Mouse (Mus musculus) lung, postnatal 0 days (tissue): ENCODE measurements around the gene Rnf43.

Experiments
- CTCF ChIP-seq: IDR thresholded peaks from 2 replicates; pipeline ENCODE4 v1.5.1; 2016; ENCODE audit warnings: antibody characterized with exemption, mild to moderate bottlenecking
- EP300 ChIP-seq: IDR thresholded peaks from 2 replicates; pipeline ENCODE4 v1.6.1; 2016; ENCODE audit warnings: antibody characterized with exemption, mild to moderate bottlenecking, control low read depth

DNA sequence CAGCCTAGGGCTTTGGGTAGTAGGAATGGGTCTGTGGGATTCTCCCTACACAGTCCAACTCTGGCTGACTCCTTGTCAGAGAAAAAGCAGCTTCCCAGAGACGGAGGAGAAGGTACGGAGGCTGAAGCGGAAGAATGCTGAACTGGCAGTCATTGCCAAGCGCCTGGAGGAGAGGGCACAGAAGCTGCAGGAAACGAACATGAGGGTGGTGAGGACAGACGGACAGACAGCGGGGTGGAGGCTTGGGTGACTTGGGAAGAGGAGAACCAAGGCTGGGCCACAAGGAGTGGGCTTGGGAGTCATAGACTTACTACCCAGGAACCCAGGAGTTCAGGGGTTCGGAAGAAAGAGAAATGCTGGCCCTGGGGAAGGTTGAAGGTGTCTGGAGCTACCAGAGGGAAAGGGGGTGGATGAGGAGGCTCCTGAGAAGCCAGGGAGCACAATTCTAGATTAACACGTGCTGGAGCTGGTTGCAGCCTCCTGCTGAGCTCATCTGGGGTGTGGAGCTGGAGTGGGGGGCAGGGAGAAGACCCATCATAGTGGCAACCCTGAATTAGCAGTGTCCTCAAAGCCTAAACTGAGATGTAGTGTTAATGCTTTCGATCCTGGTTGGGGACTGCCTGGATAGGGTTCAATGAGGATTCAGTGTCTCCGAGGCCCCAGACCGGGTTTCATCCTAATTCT is 100.3 kb downstream of the Rnf43 start:
- TF ChIP-seq CTCF, result no peak
- no peak for TF ChIP-seq EP300
